Mouse (Mus musculus): ENCODE measurements at regions not wholly inside any gene's neighbourhood (a gene's known extent, or its start where the extent isn't known, plus 50 kb on each side); places are given as distances from the start of the nearest gene placed in this dataset.

GRCm38 (mm10) chr16:93056295-93056694, 230.3 kb upstream of the Runx1 start:
- DNase-seq (ENCODE audit: low spot score) (no peak), ATAC-seq (ENCODE audit: low FRiP score) (no peak)
- TF ChIP-seq CTCF (IDR thresholded peaks at IDR 0.05): no peak
- Histone ChIP-seq H3K36me3 (ENCODE audit: insufficient read depth, low read length) (no peaks in the 10 kb centered on the region), H3K27me3 (ENCODE audit: insufficient read depth, low read length) (no peaks in the 10 kb centered on the region), H3K9ac (replicated peaks; ENCODE audit: low read length, poor library complexity, severe bottlenecking) (no peak overlapping the region), H3K9me3 (ENCODE audit: low read length) (no peaks in the 10 kb centered on the region), H3K4me2 (ENCODE audit: low read depth, low read length, poor library complexity, severe bottlenecking) (no peak overlapping the region), H3K4me1 (ENCODE audit: insufficient read depth, low read length) (no peaks in the 10 kb centered on the region), H3K4me3 (ENCODE audit: low read depth, low read length) (no peak overlapping the region), H3K27ac (ENCODE audit: low read depth, low read length) (no peak overlapping the region)
- 58% methylated on average over 3 of the region's 3 CpGs for WGBS

- H3K4me2 ChIP-seq (ENCODE audit: low read depth, low read length, poor library complexity, severe bottlenecking): no peak overlapping the region
- 91% methylated on average over 4 of the region's 4 CpGs for WGBS
- H3K9me3 ChIP-seq (ENCODE audit: low read length): no peaks in the 10 kb centered on the region
- H3K9ac ChIP-seq (replicated peaks; ENCODE audit: low read length, poor library complexity, severe bottlenecking): no peak overlapping the region
- no peak for ATAC-seq (ENCODE audit: low FRiP score)
- no peak for DNase-seq (ENCODE audit: low spot score)
- no peaks in the 10 kb centered on the region for H3K27me3 ChIP-seq (ENCODE audit: insufficient read depth, low read length)
- no peaks in the 10 kb centered on the region for H3K36me3 ChIP-seq (ENCODE audit: insufficient read depth, low read length)
- no peak overlapping the region for H3K4me3 ChIP-seq (ENCODE audit: low read depth, low read length)
- TF ChIP-seq CTCF (IDR thresholded peaks at IDR 0.05): no peak
- H3K4me1 ChIP-seq (ENCODE audit: insufficient read depth, low read length): no peaks in the 10 kb centered on the region
- H3K27ac ChIP-seq (ENCODE audit: low read depth, low read length): no peak overlapping the region
Measured at GRCm38 (mm10) chr16:93055545-93055944, 229.6 kb upstream of the Runx1 start.

DNA sequence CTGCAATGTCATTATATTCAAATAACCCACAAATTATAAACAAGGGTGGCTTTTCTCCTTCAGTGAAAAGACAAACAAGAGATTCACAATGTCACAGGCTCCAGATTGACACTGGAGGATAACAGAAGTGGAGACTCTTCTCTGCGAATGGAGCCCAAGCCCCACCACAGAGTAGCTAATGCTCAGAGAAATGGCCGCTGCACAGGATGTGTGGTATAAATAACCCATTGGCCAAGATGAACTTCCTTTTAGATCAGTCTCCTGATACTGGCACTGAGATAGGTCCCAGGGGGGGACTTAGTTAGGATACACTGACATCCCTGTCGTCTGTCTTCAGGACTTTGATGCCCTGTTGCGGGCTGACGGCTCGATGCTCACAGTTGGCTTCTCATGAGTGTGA, 225.3 kb upstream of the Runx1 start:
- no peak overlapping the region for H3K9ac ChIP-seq (replicated peaks; ENCODE audit: low read length, poor library complexity, severe bottlenecking)
- no peak for ATAC-seq (ENCODE audit: low FRiP score)
- no peak for DNase-seq (ENCODE audit: low spot score)
- 92% methylated on average over 6 of the region's 6 CpGs for WGBS
- no peaks in the 10 kb centered on the region for H3K27me3 ChIP-seq (ENCODE audit: insufficient read depth, low read length)
- H3K36me3 ChIP-seq (ENCODE audit: insufficient read depth, low read length): no peaks in the 10 kb centered on the region
- no peak overlapping the region for H3K4me3 ChIP-seq (ENCODE audit: low read depth, low read length)
- no peaks in the 10 kb centered on the region for H3K9me3 ChIP-seq (ENCODE audit: low read length)
- H3K4me1 ChIP-seq (ENCODE audit: insufficient read depth, low read length): no peaks in the 10 kb centered on the region
- no peak overlapping the region for H3K27ac ChIP-seq (ENCODE audit: low read depth, low read length)
- H3K4me2 ChIP-seq (ENCODE audit: low read depth, low read length, poor library complexity, severe bottlenecking): no peak overlapping the region
- TF ChIP-seq CTCF (IDR thresholded peaks at IDR 0.05): no peak

DNA sequence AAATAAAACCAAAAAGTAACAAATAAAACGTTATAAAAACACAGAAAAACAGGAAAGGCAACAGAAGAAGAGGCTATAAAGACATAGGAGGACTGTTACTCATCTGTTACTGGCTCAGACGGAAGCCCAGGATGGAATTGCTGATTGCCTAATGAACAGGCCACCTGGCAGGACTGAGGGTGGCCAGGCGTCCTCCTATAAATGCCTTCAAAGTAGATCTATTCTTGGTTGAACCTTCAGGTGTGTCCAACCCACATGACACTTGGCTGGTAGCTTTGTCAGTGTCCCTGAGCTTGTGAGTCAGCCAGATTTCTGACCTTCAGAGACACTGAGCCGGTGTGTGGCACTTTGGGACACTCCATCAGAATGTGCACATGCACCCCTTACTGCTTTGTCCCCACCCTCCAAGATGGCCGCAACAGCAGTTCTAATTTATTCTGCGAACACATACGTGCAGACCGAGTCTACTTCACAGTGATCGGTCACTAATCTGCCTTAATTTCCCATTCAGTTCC, 222.5 kb upstream of the Runx1 start:
- Histone ChIP-seq H3K9ac (replicated peaks; ENCODE audit: low read length, poor library complexity, severe bottlenecking) (no peak overlapping the region), H3K4me3 (ENCODE audit: low read depth, low read length) (no peak overlapping the region), H3K4me2 (ENCODE audit: low read depth, low read length, poor library complexity, severe bottlenecking) (no peak overlapping the region), H3K9me3 (ENCODE audit: low read length) (no peaks in the 10 kb centered on the region), H3K4me1 (ENCODE audit: insufficient read depth, low read length) (no peaks in the 10 kb centered on the region), H3K36me3 (ENCODE audit: insufficient read depth, low read length) (no peaks in the 10 kb centered on the region), H3K27me3 (ENCODE audit: insufficient read depth, low read length) (no peaks in the 10 kb centered on the region), H3K27ac (ENCODE audit: low read depth, low read length) (no peak overlapping the region)
- WGBS: 83% methylated on average over 9 of the region's 9 CpGs
- TF ChIP-seq CTCF (IDR thresholded peaks at IDR 0.05): no peak
- DNase-seq (ENCODE audit: low spot score) (no peak), ATAC-seq (ENCODE audit: low FRiP score) (no peak)

DNA sequence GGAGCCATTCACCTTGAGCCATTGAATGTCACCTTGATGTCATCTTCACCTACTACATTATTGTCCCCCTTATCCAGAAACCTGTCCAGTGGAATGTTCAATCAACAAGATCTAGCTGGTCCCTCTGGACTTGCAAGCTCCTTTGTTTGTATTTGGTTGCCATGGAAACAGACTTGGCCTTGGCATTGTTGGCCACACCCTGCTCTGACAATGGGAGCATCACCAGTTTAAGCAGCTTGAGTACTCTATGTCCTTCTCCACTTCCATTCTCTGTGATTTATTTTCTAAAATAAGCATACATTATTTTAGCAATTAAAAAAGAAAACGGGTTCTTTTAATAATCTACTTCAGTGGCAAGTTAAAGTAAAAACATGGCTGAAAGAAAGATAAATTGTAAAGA, 221.6 kb upstream of the Runx1 start:
- Histone ChIP-seq H3K9me3 (ENCODE audit: low read length) (no peaks in the 10 kb centered on the region), H3K27ac (ENCODE audit: low read depth, low read length) (no peak overlapping the region), H3K4me2 (ENCODE audit: low read depth, low read length, poor library complexity, severe bottlenecking) (no peak overlapping the region), H3K36me3 (ENCODE audit: insufficient read depth, low read length) (no peaks in the 10 kb centered on the region), H3K27me3 (ENCODE audit: insufficient read depth, low read length) (no peaks in the 10 kb centered on the region), H3K9ac (replicated peaks; ENCODE audit: low read length, poor library complexity, severe bottlenecking) (no peak overlapping the region), H3K4me1 (ENCODE audit: insufficient read depth, low read length) (no peaks in the 10 kb centered on the region), H3K4me3 (ENCODE audit: low read depth, low read length) (no peak overlapping the region)
- ATAC-seq (ENCODE audit: low FRiP score) (no peak), DNase-seq (ENCODE audit: low spot score) (no peak)
- TF ChIP-seq CTCF (IDR thresholded peaks at IDR 0.05): no peak
- 88% methylated on average over 1 of the region's 1 CpGs for WGBS

DNA sequence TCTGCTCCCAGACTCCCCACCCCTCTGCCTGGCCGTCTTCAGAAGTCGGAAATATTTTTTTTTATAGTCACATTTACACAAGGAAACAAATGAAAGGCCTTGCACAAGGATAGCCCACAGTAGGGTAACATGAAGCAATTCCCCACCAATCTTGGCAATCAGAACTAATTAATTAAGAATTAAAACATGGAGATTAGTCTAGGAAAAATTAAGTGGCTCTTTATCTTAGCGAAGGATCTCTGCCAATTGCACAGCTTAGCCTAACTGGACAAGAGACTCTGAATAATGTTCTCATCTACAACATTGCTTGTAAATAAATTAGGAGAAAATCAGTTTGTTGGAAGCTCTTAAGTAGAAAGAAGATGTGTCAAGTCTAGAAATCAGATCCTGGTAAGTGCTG, 220.3 kb upstream of the Runx1 start:
- Histone ChIP-seq H3K27me3 (ENCODE audit: insufficient read depth, low read length) (no peaks in the 10 kb centered on the region), H3K4me2 (ENCODE audit: low read depth, low read length, poor library complexity, severe bottlenecking) (no peak overlapping the region), H3K36me3 (ENCODE audit: insufficient read depth, low read length) (no peaks in the 10 kb centered on the region), H3K9ac (replicated peaks; ENCODE audit: low read length, poor library complexity, severe bottlenecking) (no peak overlapping the region), H3K27ac (ENCODE audit: low read depth, low read length) (no peak overlapping the region), H3K4me1 (ENCODE audit: insufficient read depth, low read length) (no peaks in the 10 kb centered on the region), H3K9me3 (ENCODE audit: low read length) (no peaks in the 10 kb centered on the region), H3K4me3 (ENCODE audit: low read depth, low read length) (no peak overlapping the region)
- DNase-seq (ENCODE audit: low spot score) (no peak), ATAC-seq (ENCODE audit: low FRiP score) (no peak)
- WGBS: 67% methylated on average over 3 of the region's 3 CpGs
- TF ChIP-seq CTCF (IDR thresholded peaks at IDR 0.05): no peak
